Mouse (Mus musculus): ENCODE measurements around the gene Mpzl2. TPM values are rescaled to one million over a fixed set of nuclear protein-coding genes. Genes with fewer than 3 reads are reported as not detected.
"Not testable (repeated sequence)": the region's sequence is repeated elsewhere in the genome, so short reads cannot be mapped to it uniquely, and the experiment has no call there.

The Mpzl2 gene
- total RNA-seq, 2 experiments from 2014 or later = 0.04 TPM; not detected in 1

DNA sequence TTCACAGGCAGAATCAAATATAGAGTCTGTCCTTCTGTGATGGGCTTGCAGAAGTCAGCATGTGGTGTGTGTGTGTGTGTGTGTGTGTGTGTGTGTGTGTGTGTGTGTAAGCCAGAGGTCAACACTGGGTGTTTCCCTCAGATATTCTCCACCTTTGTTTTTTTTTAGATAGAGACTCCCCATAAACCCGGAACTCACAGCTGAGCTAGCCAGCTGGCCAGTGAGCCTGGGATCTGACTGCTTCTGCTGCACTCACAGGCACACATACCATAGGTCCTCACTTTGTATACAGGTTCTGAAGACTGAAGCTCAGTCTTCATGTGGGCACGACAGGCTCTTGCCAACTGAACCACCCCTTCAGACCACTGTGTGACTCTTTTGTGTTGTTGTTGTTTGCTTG, 7.3 kb upstream of the Mpzl2 start:
- ATAC-seq (ENCODE audit: poor library complexity, severe bottlenecking) = no peak

DNA sequence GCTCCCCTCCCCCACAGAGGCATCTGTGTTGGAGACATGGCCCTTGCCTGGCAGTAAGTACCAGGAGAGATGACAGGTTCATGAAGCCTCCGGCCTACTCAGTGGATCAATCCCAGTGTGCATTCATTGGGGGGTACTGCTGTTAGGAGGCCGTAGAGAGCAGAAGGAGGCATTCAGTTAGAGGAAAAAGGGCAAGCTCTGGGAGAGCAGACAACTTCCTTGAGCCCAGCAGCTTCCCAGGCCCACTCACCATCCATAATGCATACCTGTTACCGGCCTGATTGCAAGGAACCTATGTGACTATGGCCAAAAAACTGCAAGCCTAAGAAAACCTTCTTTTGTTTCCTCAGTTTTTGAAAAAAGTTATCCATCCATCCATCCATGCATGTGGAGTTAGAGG, 5.1 kb upstream of the Mpzl2 start:
- no peak for ATAC-seq (ENCODE audit: poor library complexity, severe bottlenecking)

DNA sequence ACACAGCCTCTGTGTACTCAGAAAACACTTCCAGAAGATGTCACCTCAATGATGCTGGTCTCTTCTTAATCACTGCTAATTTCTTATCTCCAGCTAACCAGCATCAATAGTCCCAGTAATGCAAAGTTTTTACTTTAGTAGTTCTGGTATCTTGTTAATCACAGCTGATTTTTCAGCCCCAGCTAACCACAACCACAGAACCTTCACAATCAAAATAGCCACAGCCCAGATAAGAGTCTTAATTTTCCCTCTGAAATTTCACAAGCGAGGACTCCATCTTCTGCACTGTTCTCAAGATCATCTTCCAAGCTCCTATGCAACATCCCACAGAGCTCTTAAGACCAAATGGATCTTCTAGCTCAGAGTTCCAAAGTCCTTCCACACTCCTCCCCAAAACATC, 1.8 kb upstream of the Mpzl2 start:
- not testable (repeated sequence) for ATAC-seq (ENCODE audit: poor library complexity, severe bottlenecking)

- no peak for ATAC-seq (ENCODE audit: poor library complexity, severe bottlenecking)
These were observed 657 bp downstream of the Mpzl2 start for GRCm38 (mm10) chr9:45040066-45040845.

- ATAC-seq (ENCODE audit: poor library complexity, severe bottlenecking) = no peak
These were observed 1.7 kb downstream of the Mpzl2 start for GRCm38 (mm10) chr9:45041131-45041838.

DNA sequence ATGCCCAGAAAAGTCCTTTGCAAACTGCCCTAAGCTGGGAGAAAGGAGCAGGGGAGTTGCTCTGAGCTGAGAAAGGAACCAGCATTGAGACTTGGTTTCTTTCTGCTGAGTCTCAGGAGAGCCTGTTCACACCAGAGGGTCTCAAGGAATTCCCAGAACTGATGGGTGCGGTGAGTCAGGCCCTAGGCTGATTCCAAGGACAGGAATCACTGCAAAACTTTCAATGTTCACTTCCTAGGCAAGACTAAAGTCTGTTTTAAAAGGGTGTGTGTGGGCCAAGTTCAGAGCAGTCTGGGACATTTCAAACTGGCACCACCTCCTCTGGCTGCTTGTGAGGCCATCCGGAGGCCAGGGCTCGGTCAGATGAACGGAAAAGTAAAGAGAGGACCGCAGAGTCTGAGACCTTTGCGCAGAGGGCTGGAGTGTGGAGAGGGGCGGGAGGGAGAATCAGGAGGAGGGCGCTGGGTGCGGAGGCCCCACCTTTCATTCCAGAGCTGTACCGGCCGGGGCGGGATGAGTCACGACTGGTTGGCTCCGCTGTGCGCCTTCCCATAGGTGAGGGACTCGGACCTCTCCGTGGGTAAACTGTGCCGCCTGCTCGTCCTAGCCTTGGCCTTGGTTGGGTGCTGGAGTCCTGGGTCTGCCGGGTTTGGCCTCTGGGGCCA, 2.6 kb downstream of the Mpzl2 start:
- ATAC-seq (ENCODE audit: poor library complexity, severe bottlenecking) = no peak

DNA sequence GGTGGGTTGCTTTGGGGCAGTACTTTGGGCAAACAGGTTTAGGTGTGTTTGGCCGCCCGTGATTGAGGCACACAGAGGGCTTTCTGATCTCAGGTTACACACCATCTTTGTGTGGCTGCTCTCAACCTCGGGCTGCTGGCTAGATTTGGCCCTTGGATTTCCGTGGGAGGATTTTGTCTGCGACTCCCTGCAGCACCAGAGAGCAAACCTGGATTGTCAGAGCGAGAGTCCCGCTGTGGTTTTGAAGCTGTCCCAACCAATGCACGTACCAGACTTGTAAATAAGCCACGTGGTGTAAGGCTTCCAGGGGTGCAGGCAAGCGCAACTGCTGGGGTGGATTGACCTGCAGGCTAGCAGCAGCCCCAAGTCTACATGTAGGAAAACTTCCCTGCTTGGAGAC, 3.3 kb downstream of the Mpzl2 start:
- no peak for ATAC-seq (ENCODE audit: poor library complexity, severe bottlenecking)

DNA sequence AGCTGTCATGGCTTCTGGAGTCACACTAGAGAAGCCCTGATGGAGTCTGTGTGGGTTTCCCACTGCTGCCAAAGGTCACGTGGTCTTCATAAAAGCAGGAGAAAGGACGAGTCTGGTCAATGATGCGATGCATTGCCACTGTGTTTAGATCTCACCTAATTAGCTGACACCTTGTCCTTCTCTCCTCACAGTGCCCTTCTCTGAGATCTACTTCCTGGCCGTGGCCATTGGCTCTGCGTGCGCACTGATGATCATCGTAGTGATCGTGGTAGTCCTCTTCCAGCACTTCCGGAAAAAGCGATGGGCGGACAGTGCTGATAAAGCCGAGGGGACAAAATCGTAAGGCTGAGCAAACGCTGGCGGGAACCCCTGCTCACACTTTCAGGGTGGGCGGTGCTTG, 7.4 kb downstream of the Mpzl2 start:
- ATAC-seq (ENCODE audit: poor library complexity, severe bottlenecking) = no peak

DNA sequence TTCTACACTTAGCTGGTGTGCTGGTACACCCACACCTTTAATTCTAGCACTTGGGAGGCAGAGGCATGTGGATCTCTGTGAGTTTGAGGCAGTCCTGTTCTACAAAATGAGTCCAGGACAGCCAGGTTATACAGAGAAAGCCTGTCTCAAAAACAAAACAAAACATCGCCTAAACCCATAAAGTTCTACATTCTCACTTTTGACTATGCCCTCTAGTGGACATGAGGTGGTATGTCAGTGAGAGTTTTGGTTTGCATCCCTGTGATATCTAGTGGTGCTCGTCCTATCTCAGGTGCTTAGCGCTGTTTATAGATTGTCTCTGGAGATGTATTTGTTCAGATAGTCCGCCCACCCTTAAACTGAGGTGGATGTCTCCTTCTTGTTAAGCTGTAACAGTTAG, 8.9 kb downstream of the Mpzl2 start:
- ATAC-seq (ENCODE audit: poor library complexity, severe bottlenecking) = peak; percentile 62; the same call in 1 of the 2 replicates

GRCm38 (mm10) chr9:45049731-45050130, 10.1 kb downstream of the Mpzl2 start:
- peak; percentile 95 for ATAC-seq (ENCODE audit: poor library complexity, severe bottlenecking)

- ATAC-seq (ENCODE audit: poor library complexity, severe bottlenecking) = no peak
These were observed 10.7 kb downstream of the Mpzl2 start for GRCm38 (mm10) chr9:45050301-45050700.

GRCm38 (mm10) chr9:45055082-45055713, 15.6 kb downstream of the Mpzl2 start, which contains the start of gene Mpzl3:
Mpzl3 (plus strand) TSS chr9:45055186.
- peak; percentile 60 for ATAC-seq (ENCODE audit: poor library complexity, severe bottlenecking)

DNA sequence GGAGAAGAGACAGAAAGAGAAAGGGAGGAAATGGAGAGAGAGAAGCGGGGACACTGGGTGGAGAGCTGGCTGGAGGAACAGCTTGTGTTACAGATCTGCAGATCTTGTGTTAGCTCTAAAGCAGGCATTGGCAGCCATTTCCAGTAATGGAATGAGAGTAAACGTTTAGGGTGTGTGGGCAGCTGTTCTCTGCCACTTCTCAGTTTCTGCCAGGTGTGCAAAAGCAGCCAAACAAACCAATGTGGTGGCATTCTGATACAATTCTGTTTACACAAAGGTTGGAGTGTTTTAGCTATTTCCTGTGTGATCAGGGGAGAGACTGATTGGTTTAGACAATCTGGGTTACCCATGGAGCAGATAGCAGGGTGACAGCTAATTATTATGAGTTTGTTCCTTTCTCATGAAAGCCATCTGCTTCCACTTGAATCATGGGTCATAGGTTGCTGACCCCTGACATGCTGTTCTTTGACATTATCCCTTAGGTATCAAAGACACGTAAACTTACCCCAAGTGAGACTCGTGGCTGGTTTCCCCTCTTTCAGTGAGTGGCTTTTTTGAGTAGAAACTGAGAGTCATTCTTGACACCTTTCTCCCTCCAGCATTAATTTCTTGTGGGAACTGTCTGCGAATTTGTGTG, 18.8 kb downstream of the Mpzl2 start:
- no peak for ATAC-seq (ENCODE audit: poor library complexity, severe bottlenecking)

GRCm38 (mm10) chr9:45060151-45060550, 20.6 kb downstream of the Mpzl2 start:
- no peak for ATAC-seq (ENCODE audit: poor library complexity, severe bottlenecking)

- ATAC-seq (ENCODE audit: poor library complexity, severe bottlenecking) = no peak
These were observed 23.1 kb downstream of the Mpzl2 start for GRCm38 (mm10) chr9:45062677-45063076.

GRCm38 (mm10) chr9:45064421-45064820, 24.8 kb downstream of the Mpzl2 start:
- ATAC-seq (ENCODE audit: poor library complexity, severe bottlenecking) = peak; percentile 91

DNA sequence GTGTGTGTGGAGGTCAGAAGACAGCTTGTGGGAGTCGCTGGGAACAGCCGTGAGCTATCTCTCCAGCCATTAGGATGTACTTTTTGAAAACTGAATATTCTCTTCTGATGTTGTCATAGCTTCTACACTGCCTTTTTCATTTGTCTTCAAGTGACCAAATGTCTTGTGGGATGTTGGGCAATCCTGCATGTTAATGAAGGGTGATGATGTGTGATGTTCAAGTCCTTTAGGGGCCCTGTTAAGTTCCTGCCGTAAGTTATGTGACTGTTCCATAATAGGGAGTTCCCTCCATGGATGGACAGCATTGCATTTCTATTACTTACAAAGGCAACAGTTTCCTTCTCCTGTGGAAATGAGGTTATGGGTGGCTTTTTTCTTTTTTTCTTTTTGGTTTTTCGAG, 27.1 kb downstream of the Mpzl2 start:
- ATAC-seq (ENCODE audit: poor library complexity, severe bottlenecking) = no peak

GRCm38 (mm10) chr9:45071800-45072199, 32.2 kb downstream of the Mpzl2 start:
- ATAC-seq (ENCODE audit: poor library complexity, severe bottlenecking) = no peak

- ATAC-seq (ENCODE audit: poor library complexity, severe bottlenecking) = no peak
These were observed 38.3 kb downstream of the Mpzl2 start for GRCm38 (mm10) chr9:45077859-45078258.

DNA sequence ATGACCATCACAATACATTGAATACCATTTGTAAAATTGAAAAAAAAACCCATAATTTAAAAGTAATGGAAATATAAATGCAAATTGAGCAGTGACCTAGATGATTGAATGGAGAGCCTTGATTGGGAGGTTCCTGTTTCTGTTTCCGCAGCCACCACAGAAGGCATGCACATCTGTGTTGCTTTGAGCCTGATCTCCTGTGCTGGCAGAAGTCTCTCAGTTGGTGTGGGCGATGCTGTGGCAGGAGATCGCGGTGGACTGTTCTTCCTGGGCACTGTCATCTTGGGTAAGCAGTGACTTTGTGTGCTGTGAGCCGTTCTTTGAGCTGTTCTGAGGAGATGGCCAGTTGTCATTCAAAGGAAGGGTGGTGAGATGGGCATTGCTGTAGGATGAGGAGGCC, 39.4 kb downstream of the Mpzl2 start, which contains the start of gene Jaml:
Gene Jaml, plus strand, starts transcription at position 173 of the 400 bp plus-strand sequence.
- ATAC-seq (ENCODE audit: poor library complexity, severe bottlenecking) = peak; percentile 87

GRCm38 (mm10) chr9:45083132-45083531, 43.5 kb downstream of the Mpzl2 start:
- no peak for ATAC-seq (ENCODE audit: poor library complexity, severe bottlenecking)

All from megakaryocyte, adult 5-6 weeks (primary cell).